Mouse (Mus musculus) heart, postnatal 0 days (tissue): ENCODE measurements around the gene Gria4.

Source experiments
- CTCF ChIP-seq: IDR thresholded peaks from 2 replicates; pipeline ENCODE4 v1.5.1; 2016; ENCODE audit warnings: antibody characterized with exemption, control low read depth, low read depth
- EP300 ChIP-seq: IDR thresholded peaks from 2 replicates; pipeline ENCODE4 v1.6.1; 2016; ENCODE audit warnings: antibody characterized with exemption, low read depth

GRCm38 (mm10) chr9:4794411-4794810, 1.6 kb downstream of the Gria4 start:
- TF ChIP-seq CTCF: no peak
- TF ChIP-seq EP300: no peak
